ENCODE assay signal across 8 mouse cellular contexts in genomic region chr10:76530922-76531321, GRCm38 (mm10). TPM values are rescaled to one million over a fixed set of nuclear protein-coding genes. Genes with fewer than 3 reads are reported as not detected.
DNase-seq lines count a peak whose midpoint lies in the region; ATAC-seq and TF ChIP-seq lines count a peak whose summit lies in the region.

No protein-coding gene starts in this region.

- ATAC-seq in granulocyte monocyte progenitor cell, adult 5-6 weeks (replicated peaks; ENCODE audit: poor library complexity, severe bottlenecking), result peak; percentile 47

- WGBS in heart, adult 2 months, result under 1% methylated on average over 11 of the region's 11 CpGs

- no peak for TF ChIP-seq EP300 in heart, adult 2 months (IDR thresholded peaks at IDR 0.05; ENCODE audit: insufficient read depth, low read depth, low read length)

- no peaks in the 10 kb centered on the region for H3K79me2 ChIP-seq in heart, adult 2 months (replicated peaks; ENCODE audit: control insufficient read depth, insufficient read depth, low read length)

- no peak for TF ChIP-seq POLR2A in heart, adult 2 months (IDR thresholded peaks at IDR 0.05; ENCODE audit: insufficient read depth, low read depth, low read length)

- H3K4me3 ChIP-seq in heart, adult 2 months, result peak overlapping the region; percentile 68
- H3K4me3 ChIP-seq in E14TG2a.4 (replicated peaks; ENCODE audit: low read length), result peak overlapping the region; percentile 81
- peak overlapping the region; percentile 94 for H3K4me3 ChIP-seq in megakaryocyte, embryonic 14.5 days (replicated peaks)

- TF ChIP-seq CTCF in heart, adult 2 months (IDR thresholded peaks at IDR 0.05), result no peak
- no peak for TF ChIP-seq CTCF in E14TG2a.4 (conservative IDR thresholded peaks at IDR 0.05; ENCODE audit: low read length)

- no peaks in the 10 kb centered on the region for H3K27me3 ChIP-seq in heart, adult 2 months (ENCODE audit: control insufficient read depth, insufficient read depth, low read length)
- H3K27me3 ChIP-seq in E14TG2a.4 (ENCODE audit: insufficient read depth, low read length), result no peaks in the 10 kb centered on the region
- no peaks in the 10 kb centered on the region for H3K27me3 ChIP-seq in megakaryocyte, embryonic 14.5 days (replicated peaks)

- H3K4me1 ChIP-seq in heart, adult 2 months (ENCODE audit: control insufficient read depth, insufficient read depth, low read length), result peaks cover 5% of the 10 kb centered on the region
- peaks cover 34% of the 10 kb centered on the region for H3K4me1 ChIP-seq in E14TG2a.4 (replicated peaks; ENCODE audit: low read depth, low read length)
- H3K4me1 ChIP-seq in megakaryocyte, embryonic 14.5 days, result peaks cover 68% of the 10 kb centered on the region

- intact Hi-C loops in heart, adult 2 months (cut with DNase I), result loop anchor here (5.0 kb wide), 1 partner anchor 64 kb away; the partner anchor contains the start of genes Mcm3ap and Ybey

- H3K27ac ChIP-seq in heart, adult 2 months, result peak overlapping the region; percentile 38; the same call in 1 of the 2 replicates

- no peaks in the 10 kb centered on the region for H3K36me3 ChIP-seq in heart, adult 2 months (ENCODE audit: control insufficient read depth, insufficient read depth, low read length)
- H3K36me3 ChIP-seq in E14TG2a.4 (ENCODE audit: insufficient read depth, low read length), result peaks cover 35% of the 10 kb centered on the region
- H3K36me3 ChIP-seq in megakaryocyte, embryonic 14.5 days (replicated peaks; ENCODE audit: low read length), result peaks cover 34% of the 10 kb centered on the region

- H3K9ac ChIP-seq in heart, adult 2 months (ENCODE audit: low read depth, low read length), result peak overlapping the region; percentile 21

- peaks cover 3% of the 10 kb centered on the region; the same call in 1 of the 2 replicates for H3K9me3 ChIP-seq in E14TG2a.4 (ENCODE audit: low read length)
- no peaks in the 10 kb centered on the region for H3K9me3 ChIP-seq in megakaryocyte, embryonic 14.5 days

- no peak for DNase-seq in heart, adult 2 months
- no peak for DNase-seq in heart, postnatal 4 days
- DNase-seq in frontal cortex, adult 2 months (ENCODE audit: extremely low spot score in 1 of 2, low spot score in 1 of 2), result no peak
- no peak for DNase-seq in adrenal gland, adult 18-20 months (ENCODE audit: low spot score in 2 of 2)
- DNase-seq in ovary, postnatal 36 days (ENCODE audit: low spot score), result no peak

RNA-seq across cellular contexts. Expression of gene Lss, which starts 0.5 kb away (rescaled TPM):
- total RNA-seq in heart, adult 2 months (2021), result 1 to 10 TPM; 6.6 to 7.5 TPM
- 4.7 and 6.1 TPM in 2 replicates for polyA plus RNA-seq in heart, adult 2 months (2012; rRNA removed)
- 10 to 100 TPM; 16.8 to 17.2 TPM for total RNA-seq in heart, postnatal 4 days (2021)
- total RNA-seq in granulocyte monocyte progenitor cell, adult 5-6 weeks (2014; fragmentation: Nextera tagmentation), result 1.8 and 13.6 TPM in 2 replicates
- total RNA-seq in granulocyte monocyte progenitor cell, adult 5-6 weeks (2017), result 4.9 and 5.7 TPM in 2 replicates
- polyA plus RNA-seq in megakaryocyte, embryonic 14.5 days (2012; ENCODE audit: insufficient read depth, low replicate concordance), result 13.1 and 30.8 TPM in 2 replicates
- 27.3 and 29.2 TPM in 2 replicates for polyA plus RNA-seq in frontal cortex, adult 2 months (2012; rRNA removed)
- total RNA-seq in adrenal gland, adult 18-20 months (2021), result 10 to 100 TPM; 45.1 to 73.1 TPM

RNA-seq across cellular contexts. Expression of gene Spatc1l, which starts 31.1 kb away (rescaled TPM):
- not detected for total RNA-seq in heart, adult 2 months (2021)
- polyA plus RNA-seq in heart, adult 2 months (2012; rRNA removed), result 0.10 and 0.12 TPM in 2 replicates
- not detected for total RNA-seq in heart, postnatal 4 days (2021)
- not detected in 2 replicates for total RNA-seq in granulocyte monocyte progenitor cell, adult 5-6 weeks (2014; fragmentation: Nextera tagmentation)
- not detected in 2 replicates for total RNA-seq in granulocyte monocyte progenitor cell, adult 5-6 weeks (2017)
- polyA plus RNA-seq in megakaryocyte, embryonic 14.5 days (2012; ENCODE audit: insufficient read depth, low replicate concordance), result not detected in 2 replicates
- polyA plus RNA-seq in frontal cortex, adult 2 months (2012; rRNA removed), result 0.44 and 0.46 TPM in 2 replicates
- total RNA-seq in adrenal gland, adult 18-20 months (2021), result under 1 TPM in 1 of 2 experiments, not detected in 1; 0.32 TPM

RNA-seq across cellular contexts. Expression of gene Ftcd, which starts 44.5 kb away (rescaled TPM):
- total RNA-seq in heart, adult 2 months (2021), result not detected
- 0.12 TPM in 1 of 2 replicates, not detected in the other for polyA plus RNA-seq in heart, adult 2 months (2012; rRNA removed)
- total RNA-seq in heart, postnatal 4 days (2021), result under 1 TPM; 0.88 TPM
- not detected in 2 replicates for total RNA-seq in granulocyte monocyte progenitor cell, adult 5-6 weeks (2014; fragmentation: Nextera tagmentation)
- total RNA-seq in granulocyte monocyte progenitor cell, adult 5-6 weeks (2017), result not detected in 2 replicates
- polyA plus RNA-seq in megakaryocyte, embryonic 14.5 days (2012; ENCODE audit: insufficient read depth, low replicate concordance), result not detected in 2 replicates
- 0.02 TPM in 1 of 2 replicates, not detected in the other for polyA plus RNA-seq in frontal cortex, adult 2 months (2012; rRNA removed)
- not detected for total RNA-seq in adrenal gland, adult 18-20 months (2021)
